Mouse (Mus musculus) heart, embryonic 14.5 days (tissue): ENCODE results near the gene Rpl12. TPM values are rescaled to one million over a fixed set of nuclear protein-coding genes. Genes with fewer than 3 reads are reported as not detected.

Source experiments
- ATAC-seq: fragments of 200-750 bp; cut with Nextera tagmentation; 2 replicates; pipeline ENCODE4 v1.8.0; 2017; ENCODE audit warnings: low read depth, moderate TSS enrichment; ENCODE audit not compliant: insufficient number of reproducible peaks, insufficient read depth, low FRiP score
- H3K27ac ChIP-seq, 2 experiments: fragments of 200-500 bp in 1 of 2; fragments of 300-500 bp in 1 of 2; sonication (generic) in 1 of 2; replicated peaks in 1 of 2; 2 replicates each; pipeline ENCODE4 v1.5.1; 2012 to 2014; ENCODE audit warnings: low read depth in 2 of 2, low read length in 2 of 2, control low read depth in 1 of 2, mild to moderate bottlenecking in 1 of 2, mixed read lengths in 1 of 2; ENCODE audit not compliant: control insufficient read depth in 1 of 2, insufficient read depth in 1 of 2
- H3K27me3 ChIP-seq: fragments of 300-500 bp; sonication (generic); 2 replicates; pipeline ENCODE4 v1.6.1; 2014; ENCODE audit warnings: mild to moderate bottlenecking, low read length, control low read depth; ENCODE audit not compliant: control insufficient read depth, insufficient read depth
- H3K36me3 ChIP-seq: fragments of 300-500 bp; sonication (generic); 2 replicates; pipeline ENCODE4 v1.6.1; 2014; ENCODE audit warnings: mild to moderate bottlenecking, control low read depth, low read length, mixed read lengths; ENCODE audit not compliant: control insufficient read depth, insufficient read depth
- H3K4me1 ChIP-seq, 2 experiments: fragments of 200-500 bp in 1 of 2; fragments of 300-500 bp in 1 of 2; sonication (generic) in 1 of 2; 2 replicates each; pipeline ENCODE4 v1.6.1; 2012 to 2014; ENCODE audit warnings: low read length in 2 of 2, control low read depth in 1 of 2, mixed read lengths in 1 of 2; ENCODE audit not compliant: control insufficient read depth in 2 of 2, insufficient read depth in 2 of 2
- H3K4me2 ChIP-seq: fragments of 300-500 bp; sonication (generic); 2 replicates; pipeline ENCODE4 v1.6.1; 2014; ENCODE audit warnings: mild to moderate bottlenecking, low read length
- H3K4me3 ChIP-seq, 2 experiments: fragments of 200-500 bp in 1 of 2; fragments of 300-500 bp in 1 of 2; sonication (generic) in 1 of 2; 2 replicates each; pipeline ENCODE4 v1.5.1; 2012 to 2014; ENCODE audit warnings: low read length in 2 of 2, mild to moderate bottlenecking in 2 of 2, control low read depth in 1 of 2, low read depth in 1 of 2, moderate library complexity in 1 of 2; ENCODE audit not compliant: control insufficient read depth in 1 of 2, insufficient read depth in 1 of 2
- H3K9ac ChIP-seq: fragments of 300-500 bp; sonication (generic); 2 replicates; pipeline ENCODE4 v1.6.1; 2014; ENCODE audit warnings: mild to moderate bottlenecking, low read length
- H3K9me3 ChIP-seq: fragments of 300-500 bp; sonication (generic); 2 replicates; pipeline ENCODE4 v1.6.1; 2016; ENCODE audit warnings: low read length, control low read depth; ENCODE audit not compliant: control insufficient read depth
- WGBS: fragments of 180-500 bp; shearing (Covaris S2); extraction: QIAGEN DNeasy Blood & Tissue Kit; methylation state at CpG from one replicate; pipeline ENCODE4 v1.1.7; 2014; 5-methylcytosine and 5-hydroxymethylcytosine counted together
- polyA plus RNA-seq: library from polyadenylated mRNA; unstranded; fragments of >200 nt; fragmentation: Nextera tagmentation; extraction: Ambion mirVana; gene quantifications from 2 replicates; pipeline ENCODE4 v1.2.1, GENCODE M21; 2014

The Rpl12 gene
- polyA plus RNA-seq, 1 experiment from 2014 or later: 129 TPM

- Histone ChIP-seq H3K27ac (peak overlapping the region in 1 of 2 experiments; percentile 17; a peak in 1 of 4 replicates), H3K9ac (peak overlapping the region; percentile 59), H3K36me3 (no peaks in the 10 kb centered on the region), H3K9me3 (no peaks in the 10 kb centered on the region), H3K4me1 (peaks cover 6 to 7% of the 10 kb centered on the region in 2 experiments; a peak in 3 of 4 replicates), H3K4me2 (peak overlapping the region; percentile 99), H3K27me3 (no peaks in the 10 kb centered on the region), H3K4me3 (peak overlapping the region; percentile 67 to 80; a peak in 3 of 4 replicates)
- 6% methylated on average over 4 of the region's 4 CpGs for WGBS
- ATAC-seq: no peak
These were observed 21.3 kb downstream of the Rpl12 start for GRCm38 (mm10) chr2:32982700-32983099.

GRCm38 (mm10) chr2:32983617-32984016, 22.3 kb downstream of the Rpl12 start:
- Histone ChIP-seq H3K9me3 (no peaks in the 10 kb centered on the region), H3K4me3 (no peak overlapping the region), H3K27me3 (no peaks in the 10 kb centered on the region), H3K4me1 (peaks cover 6 to 7% of the 10 kb centered on the region in 2 experiments; a peak in 3 of 4 replicates), H3K27ac (no peak overlapping the region), H3K9ac (no peak overlapping the region), H3K4me2 (no peak overlapping the region), H3K36me3 (no peaks in the 10 kb centered on the region)
- 52% methylated on average over 6 of the region's 6 CpGs for WGBS
- no peak for ATAC-seq

- H3K4me1 ChIP-seq: peaks cover 5 to 9% of the 10 kb centered on the region in 2 experiments; a peak in 3 of 4 replicates
- WGBS: 69% methylated on average over 8 of the region's 8 CpGs
- H3K27me3 ChIP-seq: no peaks in the 10 kb centered on the region
- no peak overlapping the region for H3K4me2 ChIP-seq
- no peaks in the 10 kb centered on the region for H3K36me3 ChIP-seq
- H3K9ac ChIP-seq: no peak overlapping the region
- no peaks in the 10 kb centered on the region for H3K9me3 ChIP-seq
- no peak overlapping the region for H3K27ac ChIP-seq
- no peak for ATAC-seq
- H3K4me3 ChIP-seq: no peak overlapping the region
These were observed 24.5 kb downstream of the Rpl12 start for GRCm38 (mm10) chr2:32985844-32986243.

GRCm38 (mm10) chr2:32989376-32989775, 28.0 kb downstream of the Rpl12 start:
- H3K27me3 ChIP-seq: no peaks in the 10 kb centered on the region
- no peak for ATAC-seq
- WGBS: 58% methylated on average over 3 of the region's 3 CpGs
- H3K4me2 ChIP-seq: no peak overlapping the region
- H3K9ac ChIP-seq: no peak overlapping the region
- H3K36me3 ChIP-seq: no peaks in the 10 kb centered on the region
- H3K27ac ChIP-seq: no peak overlapping the region
- no peaks in the 10 kb centered on the region for H3K9me3 ChIP-seq
- H3K4me3 ChIP-seq: no peak overlapping the region
- 0 out of 4 replicates have a peak, but pooled peaks cover 0 to 5% of the 10 kb centered on the region in 2 experiments for H3K4me1 ChIP-seq

- Histone ChIP-seq H3K4me1 (0 out of 4 replicates have a peak, but pooled peaks cover 0 to 5% of the 10 kb centered on the region in 2 experiments), H3K4me2 (no peak overlapping the region), H3K27ac (no peak overlapping the region), H3K36me3 (no peaks in the 10 kb centered on the region), H3K4me3 (no peak overlapping the region), H3K9ac (no peak overlapping the region), H3K27me3 (no peaks in the 10 kb centered on the region), H3K9me3 (no peaks in the 10 kb centered on the region)
- no peak for ATAC-seq
- WGBS: 52% methylated on average over 13 of the region's 13 CpGs
These were observed 28.9 kb downstream of the Rpl12 start for GRCm38 (mm10) chr2:32990167-32990832.

GRCm38 (mm10) chr2:32992130-32992529, 30.8 kb downstream of the Rpl12 start:
- H3K9me3 ChIP-seq: no peaks in the 10 kb centered on the region
- H3K36me3 ChIP-seq: no peaks in the 10 kb centered on the region
- H3K9ac ChIP-seq: no peak overlapping the region
- H3K27ac ChIP-seq: no peak overlapping the region
- H3K4me1 ChIP-seq: 0 out of 4 replicates have a peak, but pooled peaks cover 0 to 5% of the 10 kb centered on the region in 2 experiments
- H3K27me3 ChIP-seq: no peaks in the 10 kb centered on the region
- H3K4me3 ChIP-seq: no peak overlapping the region
- no peak overlapping the region for H3K4me2 ChIP-seq
- 52% methylated on average over 6 of the region's 6 CpGs for WGBS
- ATAC-seq: no peak

GRCm38 (mm10) chr2:32997081-32997480, 35.7 kb downstream of the Rpl12 start:
- Histone ChIP-seq H3K27ac (no peak overlapping the region), H3K9me3 (no peaks in the 10 kb centered on the region), H3K27me3 (no peaks in the 10 kb centered on the region), H3K4me3 (no peak overlapping the region), H3K4me2 (no peak overlapping the region), H3K4me1 (no peaks in the 10 kb centered on the region), H3K9ac (no peak overlapping the region), H3K36me3 (no peaks in the 10 kb centered on the region)
- WGBS: 70% methylated on average over 6 of the region's 6 CpGs
- no peak for ATAC-seq
